Mouse (Mus musculus): ENCODE data around the gene Taok1. TPM values are rescaled to one million over a fixed set of nuclear protein-coding genes. Genes with fewer than 3 reads are reported as not detected.

Taok1 gene
- polyA plus RNA-seq, 1 experiment from 2014 or later: 18.4 TPM

DNA sequence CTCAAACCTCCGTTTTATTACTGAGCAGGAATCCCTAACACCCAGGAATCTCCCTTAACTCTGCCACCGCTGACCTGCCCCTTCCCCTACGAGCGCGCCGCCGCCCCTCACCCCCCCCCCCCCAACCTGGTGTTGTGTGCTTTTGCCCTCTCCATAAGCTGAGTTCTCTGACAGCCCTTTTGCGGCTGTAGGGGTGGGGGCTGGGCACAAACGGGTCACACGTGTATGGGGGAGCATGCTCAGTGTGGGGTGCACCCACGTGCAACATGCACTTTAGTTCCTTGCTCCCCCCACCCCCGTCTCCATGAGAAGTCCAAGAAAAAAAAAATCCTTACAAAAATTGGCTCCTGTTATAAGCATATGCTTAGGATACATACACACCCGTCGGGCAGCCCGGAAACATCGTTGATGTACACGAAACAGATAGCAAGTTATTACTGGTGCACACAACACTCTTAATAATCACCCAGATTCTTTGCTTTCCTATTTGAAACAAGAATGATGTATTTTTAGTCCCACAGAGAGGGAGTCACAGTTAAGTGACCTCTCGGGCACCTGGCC, 115.2 kb downstream of the Taok1 start:
- no peaks in the 10 kb centered on the region for H3K9me3 ChIP-seq (ENCODE audit: low read length)
- H3K27me3 ChIP-seq (replicated peaks; ENCODE audit: insufficient read depth, low read length): no peaks in the 10 kb centered on the region
- peaks cover 42% of the 10 kb centered on the region for H3K4me1 ChIP-seq (ENCODE audit: insufficient read depth, low read depth, low read length)
- no peaks in the 10 kb centered on the region for H3K36me3 ChIP-seq (ENCODE audit: insufficient read depth, low read length)
- H3K27ac ChIP-seq (ENCODE audit: low read length): peak overlapping the region; percentile 91
- ATAC-seq: no peak
- 1% methylated on average over 15 of the region's 18 CpGs for WGBS
- peak overlapping the region; percentile 85 for H3K4me2 ChIP-seq (replicated peaks; ENCODE audit: low read depth, low read length)
- H3K9ac ChIP-seq (replicated peaks; ENCODE audit: low read depth): peak overlapping the region; percentile 74; the same call in 1 of the 2 replicates
- peak overlapping the region; percentile 51 for H3K4me3 ChIP-seq (ENCODE audit: low read depth, low read length)
- DNase-seq (ENCODE audit: low spot score): no peak
- no peak for TF ChIP-seq EP300 (IDR thresholded peaks at IDR 0.05)
- no peak for TF ChIP-seq CTCF (IDR thresholded peaks at IDR 0.05)

DNA sequence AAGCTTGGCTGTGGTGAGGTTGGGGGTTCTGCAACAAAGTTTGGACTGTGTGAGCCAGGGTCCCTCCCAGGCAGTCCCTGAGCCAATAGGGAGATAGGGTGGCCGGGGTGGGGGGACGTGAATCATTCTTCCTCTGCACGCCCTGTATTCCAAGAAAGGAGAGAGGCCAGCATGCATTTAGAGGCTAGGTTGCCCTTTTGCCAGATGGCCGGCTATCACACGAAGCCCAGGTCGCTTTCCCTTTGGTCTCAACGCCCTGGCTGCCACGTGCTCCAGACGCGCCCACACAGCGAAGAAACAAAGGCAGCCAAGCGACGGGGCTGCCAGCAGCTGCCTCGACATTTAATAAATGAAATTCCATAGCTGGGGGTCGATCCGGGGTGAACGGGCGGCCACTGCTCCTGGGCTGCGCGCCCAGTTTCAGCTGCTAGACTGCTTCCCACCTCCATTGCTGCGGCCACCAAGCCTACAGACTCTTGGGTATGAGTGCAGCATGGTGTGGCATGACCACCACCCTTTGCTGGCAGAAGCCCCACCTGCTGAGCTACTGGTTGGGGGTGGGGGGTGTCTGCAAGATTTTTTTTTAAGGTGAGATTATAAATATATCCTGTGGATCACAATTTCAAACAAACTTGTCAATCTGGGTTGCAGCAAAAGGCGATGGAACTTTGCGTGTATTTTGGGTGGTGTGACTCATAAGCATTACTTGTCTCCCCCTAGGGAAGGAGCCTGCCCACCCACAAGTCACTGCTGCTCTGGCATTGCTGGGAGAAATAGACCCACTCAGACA, 115.9 kb downstream of the Taok1 start:
- Histone ChIP-seq H3K9ac (replicated peaks; ENCODE audit: low read depth) (no peak overlapping the region), H3K27me3 (replicated peaks; ENCODE audit: insufficient read depth, low read length) (no peaks in the 10 kb centered on the region), H3K4me2 (replicated peaks; ENCODE audit: low read depth, low read length) (peak overlapping the region; percentile 85), H3K27ac (ENCODE audit: low read length) (peak overlapping the region; percentile 91), H3K9me3 (ENCODE audit: low read length) (no peaks in the 10 kb centered on the region), H3K36me3 (ENCODE audit: insufficient read depth, low read length) (no peaks in the 10 kb centered on the region), H3K4me3 (ENCODE audit: low read depth, low read length) (peak overlapping the region; percentile 51), H3K4me1 (ENCODE audit: insufficient read depth, low read depth, low read length) (peaks cover 36% of the 10 kb centered on the region)
- no peak for TF ChIP-seq CTCF (IDR thresholded peaks at IDR 0.05)
- peak; percentile 13; the same call in 1 of the 2 replicates for TF ChIP-seq EP300 (IDR thresholded peaks at IDR 0.05)
- ATAC-seq: peak; percentile 68
- DNase-seq (ENCODE audit: low spot score): peak; percentile 87
- 2% methylated on average over 23 of the region's 23 CpGs for WGBS

- no peaks in the 10 kb centered on the region for H3K9me3 ChIP-seq (ENCODE audit: low read length)
- H3K36me3 ChIP-seq (ENCODE audit: insufficient read depth, low read length): no peaks in the 10 kb centered on the region
- peak overlapping the region; percentile 85 for H3K4me2 ChIP-seq (replicated peaks; ENCODE audit: low read depth, low read length)
- H3K4me1 ChIP-seq (ENCODE audit: insufficient read depth, low read depth, low read length): peaks cover 36% of the 10 kb centered on the region
- peak; percentile 99 for TF ChIP-seq CTCF (IDR thresholded peaks at IDR 0.05)
- TF ChIP-seq EP300 (IDR thresholded peaks at IDR 0.05): no peak
- ATAC-seq (peak; percentile 71), DNase-seq (ENCODE audit: low spot score) (peak; percentile 95)
- H3K27ac ChIP-seq (ENCODE audit: low read length): peak overlapping the region; percentile 91
- peak overlapping the region; percentile 31 for H3K4me3 ChIP-seq (ENCODE audit: low read depth, low read length)
- H3K27me3 ChIP-seq (replicated peaks; ENCODE audit: insufficient read depth, low read length): no peaks in the 10 kb centered on the region
- WGBS: under 1% methylated on average over 13 of the region's 13 CpGs
- no peak overlapping the region for H3K9ac ChIP-seq (replicated peaks; ENCODE audit: low read depth)
Measured at GRCm38 (mm10) chr11:77491123-77491501, 116.5 kb downstream of the Taok1 start.

- 71% methylated on average over 6 of the region's 6 CpGs for WGBS
- TF ChIP-seq EP300 (IDR thresholded peaks at IDR 0.05) (no peak), CTCF (IDR thresholded peaks at IDR 0.05) (no peak)
- H3K36me3 ChIP-seq (ENCODE audit: insufficient read depth, low read length): no peaks in the 10 kb centered on the region
- DNase-seq (ENCODE audit: low spot score) (no peak), ATAC-seq (no peak)
- H3K4me3 ChIP-seq (ENCODE audit: low read depth, low read length): no peak overlapping the region
- no peak overlapping the region for H3K9ac ChIP-seq (replicated peaks; ENCODE audit: low read depth)
- H3K4me1 ChIP-seq (ENCODE audit: insufficient read depth, low read depth, low read length): peaks cover 30% of the 10 kb centered on the region
- peak overlapping the region; percentile 32; the same call in 1 of the 2 replicates for H3K27ac ChIP-seq (ENCODE audit: low read length)
- no peaks in the 10 kb centered on the region for H3K27me3 ChIP-seq (replicated peaks; ENCODE audit: insufficient read depth, low read length)
- H3K9me3 ChIP-seq (ENCODE audit: low read length): no peaks in the 10 kb centered on the region
- H3K4me2 ChIP-seq (replicated peaks; ENCODE audit: low read depth, low read length): no peak overlapping the region
Measured at GRCm38 (mm10) chr11:77490451-77490850, 117.2 kb downstream of the Taok1 start.

DNA sequence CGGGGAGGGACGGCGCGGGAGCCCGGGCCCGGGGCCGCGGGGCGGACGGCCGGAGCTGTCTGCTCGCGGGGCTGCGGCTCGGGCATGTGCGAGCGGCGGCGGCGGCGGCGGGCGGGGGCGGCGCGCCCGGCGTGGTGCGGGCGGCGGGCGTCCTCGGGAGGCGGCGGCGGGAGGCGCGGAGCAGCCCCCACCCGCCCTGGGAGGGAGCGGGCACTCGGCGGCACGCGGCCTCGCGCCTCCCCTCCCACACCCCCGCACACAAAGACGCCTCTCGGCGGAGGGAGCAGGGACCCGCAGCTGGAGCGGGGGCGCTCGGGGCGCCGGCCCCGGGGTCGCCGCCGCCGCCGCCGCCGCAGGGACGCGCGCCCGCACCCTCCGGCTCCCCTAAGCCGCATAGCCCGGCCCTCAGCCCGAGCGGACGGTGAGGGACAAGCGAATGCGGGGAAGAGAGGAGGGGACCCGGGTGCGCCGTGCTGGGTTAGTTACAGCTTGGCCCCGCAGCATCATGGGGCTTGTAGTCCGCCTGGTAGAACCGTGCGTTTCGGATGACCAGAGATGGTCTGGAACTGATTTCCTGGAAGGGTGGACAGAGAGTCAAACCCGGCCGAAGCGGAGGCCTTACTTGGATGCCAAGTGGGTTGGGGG, 117.9 kb downstream of the Taok1 start, which contains the start of gene Ankrd13b:
Ankrd13b (minus strand) TSS at position 88 of the 645 bp plus-strand sequence.
- Histone ChIP-seq H3K9me3 (ENCODE audit: low read length) (no peaks in the 10 kb centered on the region), H3K4me1 (ENCODE audit: insufficient read depth, low read depth, low read length) (peaks cover 30% of the 10 kb centered on the region), H3K4me2 (replicated peaks; ENCODE audit: low read depth, low read length) (peak within 1 kb of the TSS; percentile 99), H3K4me3 (ENCODE audit: low read depth, low read length) (peak within 1 kb of the TSS; percentile 78), H3K36me3 (ENCODE audit: insufficient read depth, low read length) (no peaks in the 10 kb centered on the region), H3K27me3 (replicated peaks; ENCODE audit: insufficient read depth, low read length) (no peaks in the 10 kb centered on the region), H3K9ac (replicated peaks; ENCODE audit: low read depth) (peak within 1 kb of the TSS; percentile 48), H3K27ac (ENCODE audit: low read length) (peak within 1 kb of the TSS; percentile 32; the same call in 1 of the 2 replicates)
- ATAC-seq (peak; percentile 27; the same call in 1 of the 2 replicates), DNase-seq (ENCODE audit: low spot score) (peak; percentile 77)
- TF ChIP-seq CTCF (IDR thresholded peaks at IDR 0.05) (no peak), EP300 (IDR thresholded peaks at IDR 0.05) (no peak)
- WGBS: 4% methylated on average over 32 of the region's 87 CpGs

All from lung, postnatal 0 days (tissue).